Mouse (Mus musculus) heart, postnatal 0 days (tissue): ENCODE data around the gene Hmox2.

ENCODE experiments used
- CTCF ChIP-seq: IDR thresholded peaks from 2 replicates; pipeline ENCODE4 v1.5.1; 2016; ENCODE audit warnings: antibody characterized with exemption, control low read depth, low read depth
- EP300 ChIP-seq: IDR thresholded peaks from 2 replicates; pipeline ENCODE4 v1.6.1; 2016; ENCODE audit warnings: antibody characterized with exemption, low read depth

- TF ChIP-seq CTCF (no peak), EP300 (no peak)
These were observed 46.8 kb upstream of the Hmox2 start, which contains the start of gene Coro7 for GRCm38 (mm10) chr16:4679121-4680018.
